Mouse (Mus musculus): ENCODE results near the gene Cblc.

The Cblc gene

DNA sequence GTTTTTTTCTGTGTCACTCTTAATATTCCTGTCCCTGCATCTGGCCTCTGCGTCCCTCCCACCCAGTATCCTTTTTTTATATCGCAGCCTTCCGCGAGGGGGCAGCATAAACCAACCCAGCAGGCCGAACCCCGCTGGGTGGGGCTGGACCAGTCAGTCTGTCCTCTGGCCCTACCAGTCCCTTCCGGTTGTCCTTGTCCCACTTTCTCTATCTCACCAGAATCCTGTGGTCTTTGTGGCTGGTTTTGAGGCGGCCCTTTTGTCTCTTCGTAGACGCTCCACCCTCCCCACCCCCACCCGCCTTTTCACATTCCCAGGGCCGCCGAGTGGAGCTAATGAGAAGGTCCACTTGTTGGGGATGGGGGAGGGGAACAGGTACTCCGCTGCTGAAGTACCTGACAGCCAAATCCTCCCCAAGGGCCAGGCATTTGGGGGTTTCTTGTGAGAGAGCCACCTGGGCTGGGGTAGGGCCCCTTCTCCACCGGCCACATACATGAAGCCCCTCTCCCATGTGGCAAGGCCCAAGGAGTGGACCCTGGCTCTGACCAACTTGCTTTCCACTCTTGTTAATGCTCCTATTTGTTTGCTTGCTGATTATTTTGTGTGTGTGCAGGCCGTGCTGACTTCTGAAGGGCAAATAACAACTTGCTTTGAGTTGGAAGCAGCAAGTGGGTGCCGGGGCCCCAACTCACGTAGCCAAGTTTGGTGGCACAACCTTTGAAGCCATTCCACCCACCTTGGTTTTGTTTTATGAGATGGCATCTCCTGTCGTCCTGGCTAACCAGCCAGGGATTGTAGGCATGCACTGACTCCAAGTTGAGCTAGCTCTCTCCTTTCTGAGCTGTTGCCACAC lies 46.2 kb downstream of the Cblc start, which contains the start of gene Nectin2:
Gene Nectin2, minus strand, starts transcription at position 267 of the 853 bp plus-strand sequence.
- DNase-seq (ENCODE audit: low spot score), result peak; percentile 77

DNA sequence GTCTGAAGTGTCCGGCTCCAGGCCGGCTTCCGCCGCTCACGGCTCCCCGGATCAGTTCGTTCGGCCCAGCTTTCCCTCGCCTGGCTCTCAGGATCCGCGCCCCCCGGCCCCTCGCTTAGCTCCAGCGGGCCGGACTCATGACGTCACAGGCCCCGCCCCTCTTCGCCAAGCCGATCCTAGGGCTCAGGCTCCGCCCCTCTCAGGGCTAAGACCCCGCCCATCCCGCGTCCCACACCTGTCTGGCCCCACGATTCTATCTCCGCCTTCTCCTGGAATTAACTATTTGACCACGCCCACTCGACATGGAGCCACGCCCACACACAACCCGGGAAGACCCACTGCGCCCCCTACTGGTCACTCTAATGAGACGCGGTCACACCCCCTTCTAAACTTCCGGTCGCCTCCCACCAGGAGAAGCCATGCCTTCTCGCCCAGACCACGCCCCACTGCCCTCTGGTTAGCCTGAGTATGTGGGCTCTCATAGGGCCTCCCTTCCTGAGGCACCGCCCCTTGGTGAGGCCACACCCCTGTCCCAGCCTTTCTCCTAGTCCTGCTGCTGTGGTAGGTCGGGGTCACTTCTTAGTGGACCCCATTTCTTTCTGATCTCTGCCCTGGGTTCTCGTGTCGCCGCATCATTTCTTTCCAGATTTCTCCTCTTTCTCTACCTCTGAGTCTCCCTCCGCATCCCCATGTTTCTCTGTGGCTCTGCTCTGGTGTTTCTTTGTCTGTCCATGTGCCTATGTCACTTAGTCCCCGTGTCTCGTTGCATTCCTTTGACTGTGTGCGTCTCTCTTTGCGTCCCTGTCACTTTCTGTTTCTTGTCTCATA lies 47.0 kb downstream of the Cblc start:
- DNase-seq (ENCODE audit: low spot score), result peak; percentile 92

- DNase-seq (ENCODE audit: low spot score), result no peak
These were observed 48.1 kb downstream of the Cblc start for GRCm38 (mm10) chr7:19748219-19749195.

GRCm38 (mm10) chr7:19747420-19748218 lies 49.0 kb downstream of the Cblc start:
- no peak for DNase-seq (ENCODE audit: low spot score)

DNA sequence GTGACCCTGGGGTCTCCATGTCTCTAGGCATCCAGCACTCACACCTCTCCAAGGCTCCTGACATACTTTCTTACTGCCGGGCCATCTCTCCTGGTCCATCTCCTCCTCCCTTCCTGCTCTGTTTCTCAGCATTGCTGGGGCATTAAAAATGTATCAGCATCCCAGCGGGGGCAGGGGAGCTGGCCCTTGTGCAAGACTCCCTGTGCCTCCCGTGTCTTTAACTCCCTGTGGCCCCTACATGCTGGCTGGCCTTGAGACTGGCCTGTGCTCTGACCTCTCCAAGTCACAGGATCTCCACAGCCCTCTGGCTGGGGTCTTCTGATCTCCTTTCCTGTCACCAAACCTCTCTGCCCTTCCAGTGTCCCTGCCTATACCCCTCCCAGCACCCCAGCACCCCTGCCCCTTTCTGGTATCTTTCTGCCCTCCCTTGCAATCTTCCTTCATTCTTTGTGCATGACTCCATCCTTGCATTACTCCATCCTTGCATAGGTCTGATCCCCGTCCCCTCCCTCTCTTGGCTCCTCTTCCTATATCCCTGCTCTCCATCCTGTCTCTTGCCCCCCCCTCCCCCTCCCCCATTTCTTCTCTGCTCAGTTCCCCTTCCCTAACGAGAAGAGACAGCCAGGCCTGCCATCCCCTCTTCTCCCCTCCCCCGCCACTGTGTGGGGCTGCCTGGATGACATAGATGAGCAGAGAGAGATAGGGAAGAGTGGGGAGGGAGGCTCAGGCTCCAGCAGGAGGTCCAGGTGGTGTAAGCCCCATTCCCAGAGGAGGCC lies 50.0 kb downstream of the Cblc start:
- no peak for DNase-seq (ENCODE audit: low spot score)

DNA sequence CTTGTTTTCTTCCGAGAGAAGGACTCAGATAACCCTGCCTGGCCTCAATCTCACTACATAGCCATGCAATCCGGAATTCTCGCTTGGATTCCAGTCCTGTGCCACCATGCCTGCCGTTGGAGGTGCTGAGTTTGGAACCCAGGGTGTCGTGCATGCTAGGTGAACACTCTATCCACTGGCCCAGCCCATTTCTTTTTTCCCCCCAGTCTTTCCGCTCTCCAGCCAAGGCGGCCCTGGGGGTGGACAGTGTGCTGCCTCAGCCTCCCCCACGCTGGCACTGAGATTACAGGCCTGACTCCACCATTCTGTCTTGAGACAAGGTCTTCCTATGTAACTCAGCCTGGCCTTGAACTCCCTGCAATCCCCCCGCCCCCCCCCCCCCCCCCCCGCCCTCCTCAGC lies 50.6 kb downstream of the Cblc start:
- no peak for DNase-seq (ENCODE audit: low spot score)

DNA sequence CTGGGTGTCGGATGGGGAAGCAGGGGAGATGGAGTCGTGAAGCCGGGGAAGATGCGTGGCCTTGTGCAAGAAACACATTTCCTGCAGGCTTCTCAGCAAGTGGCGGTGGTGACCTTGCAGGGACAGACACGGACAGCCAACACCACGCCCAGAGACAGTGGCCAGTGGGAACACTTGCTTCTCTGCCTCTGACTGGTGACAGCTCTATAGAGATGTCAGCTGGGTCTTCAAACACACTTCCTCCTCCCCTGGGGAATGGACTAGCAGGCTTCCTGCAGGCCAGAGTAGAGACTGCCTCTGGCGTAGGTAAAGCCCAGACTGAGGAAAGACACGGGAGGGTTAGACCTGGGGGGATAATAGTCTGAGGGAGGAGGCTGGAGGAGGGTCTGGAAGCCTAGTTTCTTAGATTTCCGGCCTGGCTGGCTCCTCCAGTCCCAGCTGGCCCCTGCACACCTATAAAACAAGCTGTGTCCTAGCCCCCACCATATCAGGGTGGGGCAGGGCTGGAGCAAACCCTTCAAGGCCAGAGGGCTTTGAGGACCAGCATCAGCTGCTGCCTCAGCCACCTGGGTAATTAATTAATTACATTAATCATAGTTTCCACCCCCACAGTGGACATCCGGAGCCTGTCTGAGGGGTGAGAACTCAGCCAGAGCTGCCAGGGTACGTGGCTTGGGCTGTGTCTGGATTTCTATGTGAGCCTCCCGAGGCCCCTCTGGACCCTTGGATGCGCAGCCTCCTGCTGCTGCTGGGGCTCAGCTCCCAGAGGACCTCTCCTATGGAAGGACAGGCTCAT lies 51.8 kb downstream of the Cblc start:
- no peak for DNase-seq (ENCODE audit: low spot score)

DNA sequence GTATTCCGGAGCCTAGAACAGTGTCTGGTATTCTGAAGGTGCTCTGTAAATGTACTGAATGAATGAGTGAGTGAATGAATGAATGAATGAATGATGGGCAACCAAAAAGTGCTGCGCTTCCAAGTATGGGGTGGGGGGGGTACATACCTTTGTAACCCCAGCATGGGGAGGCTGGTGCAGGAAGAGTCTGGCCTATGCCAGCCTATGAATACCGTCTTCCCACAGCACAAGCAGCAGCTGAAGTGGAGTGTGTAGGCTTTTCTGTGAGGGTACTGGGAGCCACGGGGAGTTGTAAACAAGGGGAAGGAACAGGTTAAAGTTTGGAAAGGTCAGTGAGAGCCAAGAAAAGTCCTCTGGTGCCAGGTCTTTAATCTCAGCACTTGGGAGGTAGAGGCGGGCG lies 52.8 kb downstream of the Cblc start:
- no peak for DNase-seq (ENCODE audit: low spot score)

GRCm38 (mm10) chr7:19742468-19742867 lies 54.1 kb downstream of the Cblc start:
- no peak for DNase-seq (ENCODE audit: low spot score)

DNA sequence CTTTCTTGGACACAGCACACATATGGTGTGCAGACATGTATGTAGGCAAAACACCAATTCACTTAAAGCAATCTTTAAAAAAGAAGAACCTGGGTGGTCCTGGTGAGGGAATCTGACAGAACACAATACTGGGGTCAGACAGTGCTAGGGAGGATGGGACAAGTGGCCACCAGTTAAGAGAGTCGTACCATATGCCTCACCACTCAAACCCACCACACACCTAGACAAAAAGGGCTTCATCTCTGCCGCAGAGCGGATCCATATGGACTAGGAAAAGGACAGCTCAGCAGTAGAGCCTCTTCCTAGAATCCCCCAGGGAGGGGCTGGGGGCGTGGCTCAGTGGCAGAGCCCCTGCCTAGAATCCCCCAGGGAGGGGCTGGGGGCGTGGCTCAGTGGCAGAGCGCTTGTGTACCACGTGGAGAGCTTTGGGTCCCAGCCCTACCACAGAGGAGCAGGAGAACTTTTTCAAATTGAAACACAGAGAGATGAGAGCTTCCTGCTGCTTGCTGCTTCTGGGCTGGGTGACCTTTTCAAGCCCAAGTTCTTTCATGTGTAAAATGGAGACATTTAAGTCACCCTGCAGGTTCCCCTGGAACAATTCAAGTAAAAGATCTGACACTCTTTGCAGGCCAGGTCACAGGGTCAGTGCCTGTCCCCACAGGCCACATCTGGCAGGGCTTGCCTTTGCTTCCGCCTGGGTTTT lies 55.1 kb downstream of the Cblc start:
- DNase-seq (ENCODE audit: low spot score), result no peak

DNA sequence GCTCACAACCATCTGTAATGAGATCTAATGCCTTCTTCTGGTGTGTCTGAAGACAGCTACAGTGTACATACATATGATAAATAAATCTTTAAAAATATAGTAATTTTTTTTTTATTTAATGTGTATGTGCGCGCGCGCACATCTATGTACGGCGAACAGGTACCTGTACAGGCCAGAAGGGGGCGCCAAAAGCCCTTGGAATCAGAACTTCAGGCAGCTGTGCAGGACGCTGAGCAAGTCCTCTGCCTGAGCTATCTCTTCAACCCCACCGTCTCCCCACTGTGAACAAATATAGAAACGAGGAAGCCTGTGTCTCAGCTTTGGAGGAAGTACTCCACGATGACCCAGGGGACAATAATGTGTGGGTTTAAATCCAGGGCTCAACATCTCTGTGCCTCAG lies 56.3 kb downstream of the Cblc start:
- no peak for DNase-seq (ENCODE audit: low spot score)

- no peak for DNase-seq (ENCODE audit: low spot score)
These were observed 57.8 kb downstream of the Cblc start for GRCm38 (mm10) chr7:19738771-19739170.

DNA sequence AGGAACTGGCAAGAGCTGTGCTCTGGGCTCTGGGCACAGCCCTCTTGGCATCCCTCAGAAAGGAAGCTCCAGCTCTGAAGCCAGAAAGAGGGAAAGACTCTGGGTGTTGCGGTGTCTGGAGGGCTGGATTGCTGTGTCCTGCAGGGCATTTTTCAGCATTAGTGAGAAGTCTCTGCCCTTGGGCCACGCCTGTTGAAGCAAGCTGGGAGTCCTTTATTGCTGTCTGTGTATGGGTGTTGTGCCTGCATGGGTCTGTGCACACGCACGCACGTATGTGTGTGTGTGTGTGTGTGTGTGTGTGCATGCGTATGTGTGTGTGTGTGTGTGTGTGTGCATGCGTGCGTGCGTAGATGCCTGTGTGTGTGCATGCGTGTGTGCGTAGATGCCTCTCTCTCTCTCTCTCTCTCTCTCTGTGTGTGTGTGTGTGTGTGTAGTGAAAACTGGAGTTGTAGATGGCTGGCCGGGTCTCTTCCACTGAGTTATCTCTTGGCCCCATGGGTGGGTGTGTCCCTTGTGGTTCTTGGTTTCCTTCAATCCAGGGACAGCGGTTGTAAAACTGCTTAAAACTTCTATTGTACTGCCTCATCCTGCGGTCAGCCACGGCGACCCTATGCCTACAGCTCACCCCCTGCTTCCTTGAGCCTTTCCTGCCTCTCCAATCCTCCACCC lies 60.1 kb downstream of the Cblc start:
- DNase-seq (ENCODE audit: low spot score), result no peak

DNA sequence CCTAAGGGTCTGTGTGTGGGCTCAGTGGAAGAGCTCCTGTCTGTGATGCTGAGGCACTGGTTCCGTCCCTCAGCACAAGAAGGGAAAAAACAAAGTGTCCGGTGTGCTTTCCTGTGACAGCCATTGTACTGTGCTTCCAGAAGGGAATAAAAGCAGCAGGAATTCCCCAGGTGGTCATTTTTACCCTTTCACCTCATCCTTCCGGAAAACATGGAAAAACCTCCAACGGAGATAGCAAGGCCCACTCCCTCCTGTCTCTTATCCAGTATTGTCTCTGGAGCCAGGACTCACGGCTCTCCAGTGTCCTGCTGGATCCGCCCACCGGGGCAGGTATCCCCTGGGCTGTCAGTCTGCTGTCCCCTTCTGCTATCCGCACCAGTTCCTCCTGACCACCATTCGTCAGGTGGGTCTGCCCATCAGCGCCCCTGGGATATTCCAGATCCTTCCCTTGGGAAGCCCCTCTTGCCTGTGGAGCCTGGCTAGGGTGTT lies 62.4 kb downstream of the Cblc start:
- DNase-seq (ENCODE audit: low spot score), result no peak

Data from urinary bladder, postnatal 10 days (tissue).